Mouse (Mus musculus) neural tube, postnatal 0 days (tissue): Measurements from ENCODE around the gene Golt1a. TPM values are rescaled to one million over a fixed set of nuclear protein-coding genes. Genes with fewer than 3 reads are reported as not detected.

Source experiments
- polyA plus RNA-seq: library from polyadenylated mRNA; unstranded; fragments of >200 nt; fragmentation: Nextera tagmentation; extraction: Ambion mirVana; gene quantifications from 2 replicates; pipeline ENCODE4 v1.2.1, GENCODE M21; 2015

The Golt1a gene
- not detected in 2 replicates for polyA plus RNA-seq

DNA sequence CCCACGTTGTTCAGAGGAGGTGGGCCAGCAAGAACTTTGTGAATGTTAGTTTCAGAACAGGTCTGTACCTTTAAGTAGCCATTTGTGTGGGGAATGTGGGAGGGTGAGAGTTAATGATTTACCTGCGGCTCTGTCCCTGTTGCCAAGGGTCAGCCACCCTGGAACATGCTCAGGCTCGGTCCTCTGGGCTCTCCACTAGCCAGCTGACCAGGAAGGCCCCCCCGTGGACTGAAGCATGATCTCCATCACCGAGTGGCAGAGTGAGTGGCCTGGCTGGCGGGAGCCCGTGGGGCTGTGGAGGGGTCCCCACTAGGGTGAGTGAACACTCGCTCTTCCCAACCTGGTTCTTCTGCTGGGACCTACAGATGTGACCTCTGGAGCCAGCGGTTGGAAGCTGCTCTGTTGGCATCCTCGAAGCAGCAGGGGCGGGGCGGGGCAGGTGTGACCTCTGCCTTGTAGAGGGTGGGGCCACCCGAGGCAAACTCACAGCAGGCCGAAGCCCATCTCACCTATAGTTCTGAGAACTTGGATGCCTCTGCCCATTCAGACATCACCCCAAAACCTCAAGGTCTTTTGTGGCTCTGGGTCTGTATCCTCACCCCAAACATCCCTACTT lies at the start of gene Golt1a:
Gene Golt1a, plus strand, starts transcription at position 149 of the 616 bp plus-strand sequence.

DNA sequence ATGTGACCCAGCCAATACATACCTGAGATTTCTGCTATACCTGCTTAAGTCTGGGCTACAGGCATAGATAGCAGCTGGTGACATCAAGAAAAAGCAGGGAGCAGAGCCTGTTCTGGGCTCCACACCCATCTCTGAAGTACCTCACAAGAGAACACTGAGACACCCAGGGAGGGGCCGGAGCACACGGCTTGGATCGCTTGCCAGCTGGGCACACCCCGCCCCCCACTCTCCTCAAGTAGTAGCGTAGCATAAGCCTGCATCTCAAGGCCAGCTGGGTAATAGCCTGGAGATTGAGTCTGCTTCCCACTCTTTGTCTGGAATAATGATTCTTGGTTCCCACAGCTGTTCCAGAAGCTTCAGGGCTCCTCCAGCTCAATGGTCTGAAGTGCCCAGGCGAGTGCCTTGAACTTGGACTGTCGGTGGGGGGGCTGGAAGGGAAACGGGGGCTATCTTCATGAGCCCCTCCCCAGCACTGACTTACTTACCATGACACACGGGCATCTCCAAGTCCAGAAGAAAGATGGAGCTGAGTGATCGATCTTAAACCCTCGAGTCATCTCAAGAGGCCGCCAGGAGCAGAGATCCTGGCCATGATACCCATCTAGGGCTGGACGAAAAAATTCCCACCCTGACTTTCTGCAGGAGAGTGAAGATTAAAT lies 11.8 kb downstream of the Golt1a start, which contains the start of gene Kiss1:
Gene Kiss1, plus strand, starts transcription at position 609 of the 659 bp plus-strand sequence.

GRCm38 (mm10) chr1:133350210-133350609 lies 40.6 kb downstream of the Golt1a start, which contains the start of gene Ren1:
Ren1 (plus strand) TSS chr1:133350510.

DNA sequence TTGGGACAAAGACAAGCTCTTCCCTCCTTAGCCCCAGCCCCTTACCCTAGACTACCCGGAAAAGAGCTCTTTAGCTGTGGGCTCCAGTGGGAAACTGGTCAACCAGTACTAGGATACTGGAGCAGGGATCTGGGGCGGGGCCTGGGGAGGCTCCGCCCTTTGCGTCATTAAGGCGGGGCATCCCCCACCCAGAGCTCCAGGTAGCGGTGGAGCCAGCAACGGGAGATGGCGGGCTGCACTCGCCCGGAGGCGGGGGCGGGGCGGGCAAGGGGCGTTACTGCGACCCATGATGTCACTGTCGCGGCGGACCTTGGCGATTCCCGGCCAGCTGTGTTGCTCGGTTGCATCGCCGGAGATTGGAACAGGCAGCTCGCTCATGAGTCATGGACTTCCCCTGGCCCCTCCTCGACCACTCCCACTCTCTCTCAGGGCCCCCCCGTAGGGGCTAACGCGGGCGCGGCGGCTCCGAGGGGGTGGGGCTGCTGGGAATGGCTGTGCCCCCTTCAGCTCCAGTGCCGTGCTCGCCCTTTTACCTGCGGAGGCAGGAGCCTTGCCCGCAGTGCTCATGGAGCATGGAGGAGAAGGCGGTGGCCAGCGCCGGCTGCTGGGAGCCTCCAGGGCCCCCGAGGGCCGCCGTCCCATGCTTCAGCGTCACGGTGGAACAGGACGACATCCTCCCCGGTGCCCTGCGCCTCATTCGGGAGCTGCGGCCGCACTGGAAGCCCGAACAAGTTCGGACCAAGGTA lies 53.8 kb downstream of the Golt1a start, which contains the start of gene Etnk2:
Gene Etnk2, plus strand, starts transcription at position 297 of the 746 bp plus-strand sequence.

Other genes with a start within 250 kb of the Golt1a start
- 15.5 and 16.5 TPM in 2 replicates for gene Ppp1r15b, start 178.7 kb upstream of the Golt1a start, polyA plus RNA-seq
- 12.3 and 15.8 TPM in 2 replicates for gene Plekha6, start 145.6 kb upstream of the Golt1a start, polyA plus RNA-seq
- gene Kiss1, start 12.1 kb downstream of the Golt1a start, polyA plus RNA-seq, result 0.70 TPM in 1 of 2 replicates, not detected in the other
- gene Ren1, start 40.7 kb downstream of the Golt1a start, polyA plus RNA-seq, result 0.77 and 1.1 TPM in 2 replicates
- 27.7 and 31.1 TPM in 2 replicates for gene Etnk2, start 53.8 kb downstream of the Golt1a start, polyA plus RNA-seq
- 3.1 and 4.5 TPM in 2 replicates for gene Sox13, start 114.6 kb downstream of the Golt1a start, polyA plus RNA-seq